Mouse (Mus musculus) lung, postnatal 0 days (tissue): ENCODE data around the gene Ogfod2.

ENCODE experiments used
- CTCF ChIP-seq: IDR thresholded peaks from 2 replicates; pipeline ENCODE4 v1.5.1; 2016; ENCODE audit warnings: antibody characterized with exemption, mild to moderate bottlenecking
- EP300 ChIP-seq: IDR thresholded peaks from 2 replicates; pipeline ENCODE4 v1.6.1; 2016; ENCODE audit warnings: antibody characterized with exemption, mild to moderate bottlenecking, control low read depth

DNA sequence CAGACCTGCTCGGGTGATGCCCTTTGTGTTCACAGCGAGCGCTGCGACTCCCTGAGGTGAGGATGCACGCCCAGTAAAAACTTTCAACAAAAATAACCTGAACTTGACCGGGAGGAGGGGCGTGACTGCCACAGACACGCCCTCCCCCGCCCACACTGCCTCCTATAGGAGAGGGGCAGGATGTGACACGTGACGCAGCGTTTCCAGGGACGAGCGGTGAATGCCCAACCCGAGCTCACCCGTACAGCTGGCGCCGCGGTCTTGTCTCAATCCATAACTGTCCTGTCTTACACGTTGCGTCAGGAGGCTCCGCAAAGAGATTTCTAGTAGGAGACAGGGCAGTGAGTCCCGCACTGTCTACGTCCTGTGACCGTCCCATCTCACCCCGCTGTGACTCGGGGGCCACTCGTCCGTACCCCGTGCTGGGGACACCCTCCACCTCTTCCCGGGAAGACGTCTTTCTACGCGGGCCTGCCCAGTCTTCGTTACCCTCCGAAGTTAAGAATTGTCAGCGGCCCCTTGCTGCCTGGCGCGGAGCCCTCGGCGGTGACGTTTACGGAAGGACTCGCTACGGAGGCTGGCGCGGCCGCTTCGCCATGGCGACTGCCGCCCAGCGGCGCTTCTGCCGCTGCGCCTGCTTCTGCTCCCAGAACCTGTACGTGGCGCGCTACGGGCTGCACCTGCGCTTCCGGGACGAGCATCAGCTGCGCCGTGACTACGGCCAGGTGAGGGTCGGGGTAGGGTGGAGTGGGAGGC, at the start of gene Ogfod2:
- TF ChIP-seq CTCF = peak; percentile 74
- TF ChIP-seq EP300 = no peak
